Mouse (Mus musculus): ENCODE results near the gene Rnd2. TPM values are rescaled to one million over a fixed set of nuclear protein-coding genes. Genes with fewer than 3 reads are reported as not detected.
"Not testable (repeated sequence)": the region's sequence is repeated elsewhere in the genome, so short reads cannot be mapped to it uniquely, and the experiment has no call there.

Gene Rnd2
- total and polyA plus RNA-seq, 2 experiments from 2014 or later: 5.1 to 6.1 TPM

DNA sequence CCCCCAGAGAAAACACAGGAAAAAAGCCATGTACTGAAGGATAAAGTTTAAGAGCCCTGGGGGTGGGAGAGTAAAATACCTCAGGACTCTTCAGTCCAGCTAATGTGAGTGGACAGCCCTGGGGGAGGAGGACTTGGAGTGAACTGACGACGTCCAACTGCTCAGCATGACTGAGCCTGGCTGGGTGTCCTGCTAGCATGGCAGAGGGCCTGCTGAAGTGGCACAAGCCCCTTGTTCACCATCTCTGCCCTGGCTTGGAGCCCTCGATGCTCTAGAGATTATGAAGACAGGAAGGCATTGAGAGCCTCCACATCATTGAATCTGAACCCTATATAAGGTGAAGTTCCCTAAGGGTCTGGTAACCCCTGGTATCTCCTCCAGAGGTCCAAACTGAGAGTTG lies 7.1 kb downstream of the Rnd2 start:
- Histone ChIP-seq H3K9ac (replicated peaks; ENCODE audit: low read depth, low read length) (no peak overlapping the region), H3K9me3 (replicated peaks; ENCODE audit: control insufficient read depth, low read length) (no peaks in the 10 kb centered on the region), H3K36me3 (replicated peaks; ENCODE audit: control insufficient read depth, insufficient read depth, low read length) (no peaks in the 10 kb centered on the region), H3K27me3 (ENCODE audit: control insufficient read depth, insufficient read depth, low read length) (no peaks in the 10 kb centered on the region), H3K27ac (ENCODE audit: low read depth) (no peak overlapping the region), H3K4me2 (ENCODE audit: low read depth, low read length) (no peak overlapping the region), H3K4me3 (ENCODE audit: low read depth, low read length) (no peak overlapping the region), H3K4me1 (ENCODE audit: control insufficient read depth, insufficient read depth) (0 out of 2 replicates have a peak, but pooled peaks cover 6% of the 10 kb centered on the region)
- no peak for TF ChIP-seq CTCF (IDR thresholded peaks at IDR 0.05; ENCODE audit: low read depth)
- ATAC-seq (ENCODE audit: insufficient read depth, low read depth) (no peak), DNase-seq (ENCODE audit: low spot score) (no peak)
- WGBS: 52% methylated on average over 3 of the region's 3 CpGs

DNA sequence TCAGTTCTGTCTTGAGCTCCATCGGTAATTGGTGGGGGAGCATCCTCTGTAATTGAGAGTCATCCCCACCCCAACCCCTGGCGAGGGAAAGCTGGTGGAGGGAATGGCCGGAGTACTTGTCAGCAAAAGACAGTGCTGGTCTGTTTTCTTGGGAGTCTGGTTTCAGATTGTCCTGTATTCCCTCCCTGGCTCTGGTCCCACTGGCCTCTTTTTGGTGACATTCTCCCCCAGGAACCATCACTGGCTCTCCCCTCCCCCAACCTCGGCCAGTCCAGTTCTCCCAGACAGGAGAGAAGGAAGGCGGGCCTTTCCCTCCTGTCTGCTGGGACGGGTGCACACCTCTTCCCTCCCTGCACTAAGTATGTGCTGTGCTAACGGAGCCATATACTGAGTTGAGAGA lies 7.5 kb downstream of the Rnd2 start:
- no peaks in the 10 kb centered on the region for H3K27me3 ChIP-seq (ENCODE audit: control insufficient read depth, insufficient read depth, low read length)
- ATAC-seq (ENCODE audit: insufficient read depth, low read depth): no peak
- DNase-seq (ENCODE audit: low spot score): no peak
- 54% methylated on average over 7 of the region's 7 CpGs for WGBS
- no peak overlapping the region for H3K27ac ChIP-seq (ENCODE audit: low read depth)
- no peak overlapping the region for H3K4me2 ChIP-seq (ENCODE audit: low read depth, low read length)
- no peak overlapping the region for H3K9ac ChIP-seq (replicated peaks; ENCODE audit: low read depth, low read length)
- H3K4me1 ChIP-seq (ENCODE audit: control insufficient read depth, insufficient read depth): 0 out of 2 replicates have a peak, but pooled peaks cover 4% of the 10 kb centered on the region
- H3K9me3 ChIP-seq (replicated peaks; ENCODE audit: control insufficient read depth, low read length): no peaks in the 10 kb centered on the region
- no peaks in the 10 kb centered on the region for H3K36me3 ChIP-seq (replicated peaks; ENCODE audit: control insufficient read depth, insufficient read depth, low read length)
- TF ChIP-seq EP300 (IDR thresholded peaks at IDR 0.05; ENCODE audit: low read depth) (no peak), CTCF (IDR thresholded peaks at IDR 0.05; ENCODE audit: low read depth) (no peak)
- no peak overlapping the region for H3K4me3 ChIP-seq (ENCODE audit: low read depth, low read length)

DNA sequence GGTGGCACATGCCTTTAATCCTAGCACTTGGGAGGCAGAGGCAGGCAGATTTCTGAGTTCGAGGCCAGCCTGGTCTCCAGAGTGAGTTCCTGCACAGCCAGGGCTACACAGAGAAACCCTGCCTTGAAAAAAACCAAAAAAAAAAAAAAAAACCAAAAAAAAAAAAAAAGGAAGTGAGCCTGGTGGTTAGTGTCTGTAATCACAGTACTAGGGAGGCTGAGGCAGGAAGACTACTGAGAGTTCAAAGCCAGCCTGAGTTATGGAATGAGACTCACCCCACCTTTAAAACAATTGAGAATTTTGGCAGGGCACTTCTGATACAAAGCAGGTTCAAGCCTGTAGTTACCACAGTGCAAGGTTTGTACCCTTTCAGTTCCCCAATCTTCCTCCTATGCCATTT lies 8.9 kb downstream of the Rnd2 start:
- WGBS: 62% methylated on average over 1 of the region's 1 CpGs
- H3K27ac ChIP-seq (ENCODE audit: low read depth); DNase-seq (ENCODE audit: low spot score); H3K9me3 ChIP-seq (replicated peaks; ENCODE audit: control insufficient read depth, low read length); ATAC-seq (ENCODE audit: insufficient read depth, low read depth); H3K36me3 ChIP-seq (replicated peaks; ENCODE audit: control insufficient read depth, insufficient read depth, low read length); H3K4me1 ChIP-seq (ENCODE audit: control insufficient read depth, insufficient read depth); H3K9ac ChIP-seq (replicated peaks; ENCODE audit: low read depth, low read length); H3K4me3 ChIP-seq (ENCODE audit: low read depth, low read length); H3K4me2 ChIP-seq (ENCODE audit: low read depth, low read length); H3K27me3 ChIP-seq (ENCODE audit: control insufficient read depth, insufficient read depth, low read length): not testable (repeated sequence)

DNA sequence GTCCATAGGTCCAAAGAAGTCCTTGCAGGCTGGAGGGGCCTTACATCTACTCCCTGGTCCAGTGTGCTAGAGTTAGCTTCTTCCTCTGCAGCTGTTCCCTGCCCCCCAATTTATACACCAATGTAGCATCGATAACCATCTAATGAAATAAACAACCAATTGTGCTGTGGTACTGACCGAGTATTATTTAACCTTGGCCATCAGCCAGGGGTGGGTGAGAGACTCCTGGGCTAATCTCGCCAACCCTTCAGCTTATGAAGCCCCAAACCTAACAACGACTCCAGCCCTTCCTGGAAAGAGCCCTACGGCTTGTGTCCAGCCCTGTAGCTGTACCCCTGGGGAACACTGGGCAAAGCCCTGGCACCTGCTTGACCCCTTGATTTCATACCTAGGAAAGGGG lies 9.5 kb downstream of the Rnd2 start:
- TF ChIP-seq CTCF (IDR thresholded peaks at IDR 0.05; ENCODE audit: low read depth) (no peak), EP300 (IDR thresholded peaks at IDR 0.05; ENCODE audit: low read depth) (no peak)
- H3K9ac ChIP-seq (replicated peaks; ENCODE audit: low read depth, low read length): no peak overlapping the region
- no peak overlapping the region for H3K4me2 ChIP-seq (ENCODE audit: low read depth, low read length)
- H3K27me3 ChIP-seq (ENCODE audit: control insufficient read depth, insufficient read depth, low read length): no peaks in the 10 kb centered on the region
- 58% methylated on average over 5 of the region's 5 CpGs for WGBS
- H3K4me3 ChIP-seq (ENCODE audit: low read depth, low read length): no peak overlapping the region
- H3K27ac ChIP-seq (ENCODE audit: low read depth): no peak overlapping the region
- no peak for ATAC-seq (ENCODE audit: insufficient read depth, low read depth)
- no peaks in the 10 kb centered on the region for H3K36me3 ChIP-seq (replicated peaks; ENCODE audit: control insufficient read depth, insufficient read depth, low read length)
- no peak for DNase-seq (ENCODE audit: low spot score)
- H3K4me1 ChIP-seq (ENCODE audit: control insufficient read depth, insufficient read depth): no peaks in the 10 kb centered on the region
- no peaks in the 10 kb centered on the region for H3K9me3 ChIP-seq (replicated peaks; ENCODE audit: control insufficient read depth, low read length)

DNA sequence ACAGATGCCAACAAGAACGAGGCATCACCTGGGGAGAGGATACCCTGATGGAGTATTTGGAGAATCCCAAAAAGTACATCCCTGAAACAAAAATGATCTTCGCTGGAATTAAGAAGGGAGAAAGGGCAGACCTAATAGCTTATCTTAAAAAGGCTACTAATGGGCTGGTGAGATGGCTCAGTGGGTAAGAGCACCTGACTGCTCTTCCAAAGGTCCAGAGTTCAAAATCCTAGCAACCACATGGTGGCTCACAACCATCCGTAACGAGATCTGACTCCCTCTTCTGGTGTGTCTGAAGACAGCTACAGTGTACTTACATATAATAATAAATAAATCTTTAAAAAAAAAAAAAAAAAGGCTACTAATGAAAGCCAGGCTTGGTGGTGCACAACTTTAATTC lies 11.6 kb downstream of the Rnd2 start:
- not testable (repeated sequence) for H3K27ac ChIP-seq (ENCODE audit: low read depth); DNase-seq (ENCODE audit: low spot score); H3K27me3 ChIP-seq (ENCODE audit: control insufficient read depth, insufficient read depth, low read length); ATAC-seq (ENCODE audit: insufficient read depth, low read depth); H3K36me3 ChIP-seq (replicated peaks; ENCODE audit: control insufficient read depth, insufficient read depth, low read length); H3K4me3 ChIP-seq (ENCODE audit: low read depth, low read length); H3K4me2 ChIP-seq (ENCODE audit: low read depth, low read length); H3K9me3 ChIP-seq (replicated peaks; ENCODE audit: control insufficient read depth, low read length); H3K4me1 ChIP-seq (ENCODE audit: control insufficient read depth, insufficient read depth); H3K9ac ChIP-seq (replicated peaks; ENCODE audit: low read depth, low read length)
- 79% methylated on average over 4 of the region's 4 CpGs for WGBS

DNA sequence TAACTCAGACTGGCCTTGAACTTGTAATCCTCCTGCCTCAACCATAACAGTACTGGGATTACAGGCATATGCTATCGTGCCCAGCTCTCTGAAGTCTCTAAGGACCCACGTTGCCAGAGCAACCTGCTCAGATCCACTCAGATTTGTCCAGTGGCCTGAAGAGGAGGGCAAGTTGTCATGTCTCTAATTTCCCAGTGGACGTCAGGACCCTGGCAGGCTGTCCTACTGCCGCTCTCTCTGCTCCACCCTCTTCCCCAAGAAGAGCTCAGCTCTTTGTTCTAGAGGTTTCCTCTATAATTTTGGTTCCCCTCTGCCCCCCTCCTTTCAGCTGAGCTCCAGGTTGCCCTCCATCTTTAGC lies 12.4 kb downstream of the Rnd2 start:
- H3K9ac ChIP-seq (replicated peaks; ENCODE audit: low read depth, low read length): no peak overlapping the region
- WGBS: 54% methylated on average over 4 of the region's 4 CpGs
- TF ChIP-seq CTCF (IDR thresholded peaks at IDR 0.05; ENCODE audit: low read depth): no peak
- no peak for TF ChIP-seq EP300 (IDR thresholded peaks at IDR 0.05; ENCODE audit: low read depth)
- H3K4me3 ChIP-seq (ENCODE audit: low read depth, low read length): no peak overlapping the region
- no peaks in the 10 kb centered on the region for H3K27me3 ChIP-seq (ENCODE audit: control insufficient read depth, insufficient read depth, low read length)
- peaks cover 5% of the 10 kb centered on the region; the same call in 1 of the 2 replicates for H3K4me1 ChIP-seq (ENCODE audit: control insufficient read depth, insufficient read depth)
- H3K4me2 ChIP-seq (ENCODE audit: low read depth, low read length): no peak overlapping the region
- no peaks in the 10 kb centered on the region for H3K9me3 ChIP-seq (replicated peaks; ENCODE audit: control insufficient read depth, low read length)
- no peaks in the 10 kb centered on the region for H3K36me3 ChIP-seq (replicated peaks; ENCODE audit: control insufficient read depth, insufficient read depth, low read length)
- no peak for ATAC-seq (ENCODE audit: insufficient read depth, low read depth)
- no peak for DNase-seq (ENCODE audit: low spot score)
- no peak overlapping the region for H3K27ac ChIP-seq (ENCODE audit: low read depth)
